Mouse (Mus musculus): ENCODE results near the gene Gm4788.
"Not testable (repeated sequence)": the region's sequence is repeated elsewhere in the genome, so short reads cannot be mapped to it uniquely, and the experiment has no call there.

The Gm4788 gene

DNA sequence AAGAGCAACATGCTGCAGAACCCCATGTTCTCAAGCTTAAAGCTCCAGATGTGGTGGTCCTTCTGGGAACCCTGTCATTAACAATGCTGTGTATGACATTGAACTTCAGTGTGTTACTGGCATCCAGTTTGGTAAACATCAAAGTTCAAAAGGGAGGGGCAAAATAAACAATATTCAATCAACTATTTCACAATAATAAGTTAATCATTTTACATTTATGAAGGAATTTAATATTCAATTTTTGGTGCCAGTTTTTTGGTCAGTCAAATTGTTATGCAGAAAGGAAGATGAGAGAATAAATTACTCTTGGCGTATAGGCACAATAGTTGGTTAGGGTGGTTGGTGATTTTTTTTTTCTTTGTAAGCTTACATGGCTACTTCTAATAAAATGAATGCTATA, at the start of gene Gm4788:
Gm4788 (minus strand) TSS at position 101 of the 400 bp plus-strand sequence.
- DNase-seq (ENCODE audit: low spot score): no peak

DNA sequence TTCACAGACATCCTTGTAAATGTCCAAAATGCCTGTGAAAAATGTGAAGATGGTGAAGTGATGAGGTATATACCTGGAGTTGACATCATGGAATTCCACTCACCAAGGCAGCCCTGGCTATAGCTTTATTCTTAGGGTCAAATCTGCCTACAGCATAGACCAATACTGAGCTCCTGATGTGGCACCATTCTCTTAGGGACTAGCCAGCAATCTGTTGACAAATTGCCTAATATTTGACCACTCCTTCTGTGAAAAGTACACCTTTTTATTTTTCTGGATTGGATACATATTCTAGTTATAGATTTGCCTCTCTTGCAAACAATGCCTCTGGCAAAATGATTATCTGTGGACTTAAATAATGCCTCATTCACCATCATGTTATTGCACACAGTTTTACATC, 27.6 kb upstream of the Gm4788 start:
- DNase-seq (ENCODE audit: low spot score): no peak

DNA sequence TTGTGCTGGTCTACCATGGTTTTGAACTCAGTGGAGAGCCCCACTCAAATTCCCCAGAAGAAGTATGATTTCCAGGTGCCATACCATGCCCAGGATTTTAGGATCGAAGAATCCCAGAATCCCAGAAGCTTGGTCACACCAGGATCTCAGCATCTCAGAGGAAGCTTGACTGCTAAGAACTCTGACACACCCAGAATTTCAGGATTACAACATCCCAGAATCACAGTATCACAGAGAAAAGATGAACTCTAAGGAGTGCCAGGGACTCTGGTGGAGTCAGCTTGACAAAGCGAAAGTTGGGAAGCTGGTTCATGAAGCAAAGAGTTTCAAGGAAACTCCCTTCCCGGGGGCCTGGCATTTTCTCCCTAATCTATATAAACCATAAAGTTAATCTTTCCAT, 11.1 kb downstream of the Gm4788 start:
- not testable (repeated sequence) for DNase-seq (ENCODE audit: low spot score)

- not testable (repeated sequence) for DNase-seq (ENCODE audit: low spot score)
These were observed 64.4 kb downstream of the Gm4788 start for GRCm38 (mm10) chr1:139716681-139717080.

DNA sequence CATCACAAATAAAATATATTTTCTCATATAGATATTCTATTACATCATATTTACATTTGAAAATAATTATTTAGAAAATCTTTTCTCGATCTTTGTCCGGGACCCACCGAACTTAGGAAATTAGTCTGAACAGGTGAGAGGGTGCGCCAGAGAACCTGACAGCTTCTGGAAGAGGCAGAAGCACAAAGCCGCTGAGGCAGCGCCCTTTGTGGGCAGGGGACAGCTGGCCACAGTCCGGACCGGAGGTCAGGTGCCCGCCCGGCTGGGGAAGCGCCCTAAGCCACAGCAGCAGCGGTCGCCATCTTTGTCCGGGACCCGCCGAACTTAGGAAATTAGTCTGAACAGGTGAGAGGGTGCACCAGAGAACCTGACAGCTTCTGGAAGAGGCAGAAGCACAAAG, 64.8 kb downstream of the Gm4788 start:
- not testable (repeated sequence) for DNase-seq (ENCODE audit: low spot score)

DNA sequence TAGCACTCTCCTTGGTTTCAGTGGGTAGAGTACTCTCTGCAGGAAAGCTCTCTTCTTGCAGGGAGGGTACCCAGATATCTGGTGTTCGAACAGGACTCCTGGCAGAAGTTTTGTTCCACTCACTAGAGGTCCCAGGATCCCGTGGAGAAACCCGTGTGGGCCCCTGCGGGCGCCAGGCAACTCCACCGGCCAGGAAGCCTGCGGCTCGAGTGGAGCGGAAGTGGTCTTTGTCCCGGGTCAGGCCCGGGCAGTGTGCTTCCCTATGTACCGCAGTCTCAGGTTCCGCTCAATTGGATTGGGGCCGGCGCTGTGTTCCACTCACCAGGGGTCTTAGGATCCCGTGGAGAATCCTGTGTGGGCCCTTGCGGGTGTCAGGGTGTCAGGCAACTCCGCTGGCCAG, 131.1 kb downstream of the Gm4788 start:
- not testable (repeated sequence) for DNase-seq (ENCODE audit: low spot score)

All from ovary, postnatal 10 days (tissue).